Mouse (Mus musculus): ENCODE results near the gene Mtmr1. TPM values are rescaled to one million over a fixed set of nuclear protein-coding genes. Genes with fewer than 3 reads are reported as not detected.

Gene Mtmr1
- 6.4 and 15.5 TPM in 2 replicates for polyA plus RNA-seq (2012; ENCODE audit: low replicate concordance)

GRCm38 (mm10) chrX:71364554-71364991 is at the start of gene Mtmr1:
Gene Mtmr1 (plus strand): TSS chrX:71364760.

Other genes with a start within 250 kb of the Mtmr1 start
- 0.59 and 0.93 TPM in 2 replicates for gene Mtm1, start 154.0 kb upstream of the Mtmr1 start, polyA plus RNA-seq (2012; ENCODE audit: low replicate concordance)
- 0.88 and 2.9 TPM in 2 replicates for gene Cd99l2, start 128.1 kb downstream of the Mtmr1 start, polyA plus RNA-seq (2012; ENCODE audit: low replicate concordance)
- gene Hmgb3, start 191.2 kb downstream of the Mtmr1 start, polyA plus RNA-seq (2012; ENCODE audit: low replicate concordance): 10.1 and 33.8 TPM in 2 replicates

All from hematopoietic multipotent progenitor cell, adult 10-12 weeks (in vitro differentiated cells).